Mouse (Mus musculus) right cerebral cortex, postnatal 10 days (tissue): ENCODE measurements around the gene Tmem132c.

ENCODE experiments used
- DNase-seq, 2 experiments: peaks; one replicate each; pipeline ENCODE4 v3.0.0; 2021; ENCODE audit warnings: low spot score in 2 of 2

Gene Tmem132c

DNA sequence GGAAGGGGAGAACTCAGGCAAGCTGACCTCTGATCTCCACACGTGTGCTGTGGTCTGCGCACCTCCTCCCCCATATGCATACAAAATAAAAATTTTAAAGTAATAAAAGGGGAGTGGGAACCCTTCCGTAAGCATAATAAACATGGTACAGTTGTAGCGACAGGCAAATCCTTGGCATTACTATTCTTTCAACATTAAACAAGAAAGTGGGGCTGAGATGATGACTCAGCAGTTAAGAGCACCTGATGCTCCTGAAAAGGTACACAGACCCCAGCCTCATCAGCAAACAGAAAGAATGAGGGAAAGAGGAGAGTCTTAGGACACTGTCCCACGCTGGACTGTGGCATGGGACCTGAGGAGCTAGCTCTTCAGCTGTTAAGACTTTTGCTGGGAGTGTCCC is 361.4 kb downstream of the Tmem132c start:
- no peak for DNase-seq

DNA sequence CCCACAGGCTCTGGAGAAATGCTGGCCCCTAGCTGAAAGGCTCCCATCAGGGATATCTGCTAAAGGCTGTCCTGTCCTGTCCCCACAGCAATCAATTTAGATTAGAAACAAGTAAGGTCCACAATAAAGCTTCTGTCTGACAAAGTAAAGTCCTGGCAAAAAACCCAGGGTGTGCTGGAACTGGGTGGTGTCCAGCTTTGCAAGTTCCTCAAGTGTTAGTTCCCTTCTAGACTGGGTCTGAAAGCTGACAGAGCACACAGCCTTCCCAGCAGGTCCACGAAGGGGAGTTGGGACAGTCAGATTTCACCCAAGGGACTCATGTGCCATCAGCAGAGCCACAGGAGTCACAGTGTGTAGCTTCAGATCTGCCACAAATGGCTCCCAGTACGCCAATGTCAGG is 365.9 kb downstream of the Tmem132c start:
- DNase-seq, result peak in 1 of 2 experiments; percentile 36

DNA sequence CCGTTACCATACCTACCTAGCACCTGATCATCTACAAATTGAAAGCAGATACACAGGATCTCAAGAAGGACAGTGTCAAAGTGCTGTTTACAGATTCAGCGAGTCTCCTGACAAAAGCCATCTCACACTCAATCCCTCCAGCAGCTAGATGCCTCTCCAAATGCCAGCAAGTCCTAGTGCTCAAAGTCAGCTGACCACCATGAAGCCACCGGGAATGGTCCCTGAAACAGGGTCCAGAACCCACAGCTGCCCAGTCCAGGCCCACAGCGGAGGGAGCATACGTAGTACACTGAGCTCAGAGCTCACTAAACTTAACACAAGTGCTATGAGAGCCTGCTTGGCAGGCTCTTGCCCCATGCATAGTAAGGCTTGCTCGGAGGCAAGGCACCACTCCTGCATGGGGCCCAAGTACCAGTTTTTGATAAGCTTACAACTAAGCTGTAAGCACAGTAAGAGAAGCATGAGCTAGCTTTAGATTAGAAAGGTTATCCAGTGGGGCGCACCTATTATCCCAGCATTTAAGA is 367.6 kb downstream of the Tmem132c start:
- DNase-seq, result no peak

GRCm38 (mm10) chr5:127610787-127611509 is 369.3 kb downstream of the Tmem132c start:
- DNase-seq, result peak; percentile 47 to 57

DNA sequence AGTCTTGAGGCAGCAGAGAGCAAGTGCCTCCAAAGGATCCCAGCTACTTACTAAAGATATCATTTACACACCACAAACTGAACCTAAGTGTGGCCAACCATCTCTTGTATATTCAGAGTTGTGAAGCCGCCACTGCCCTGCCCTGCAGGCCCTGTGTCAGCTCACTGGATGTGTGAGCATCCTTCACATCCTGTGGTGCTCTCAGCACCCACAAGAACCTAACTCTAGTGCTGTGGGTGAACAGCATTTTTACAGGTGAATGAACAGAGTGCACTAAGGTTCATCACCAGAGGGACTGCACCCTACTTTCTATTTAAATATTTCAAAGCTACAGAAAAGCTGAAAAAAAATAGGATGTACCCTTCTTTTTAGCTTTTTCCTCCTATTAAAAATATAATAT is 370.3 kb downstream of the Tmem132c start:
- no peak for DNase-seq

- DNase-seq, result no peak
Observed at GRCm38 (mm10) chr5:127612397-127612796, 370.8 kb downstream of the Tmem132c start.
